Mouse (Mus musculus) urinary bladder, postnatal 4 days (tissue): ENCODE results near the gene Rchy1.
A peak's percentile ranks its signal among the peaks of the same experiment; 100 is the strongest.

Experiments
- DNase-seq, 2 experiments: peaks; one replicate each; pipeline ENCODE4 v3.0.0; 2021 to 2022; ENCODE audit warnings: low spot score in 2 of 2

Rchy1 gene

DNA sequence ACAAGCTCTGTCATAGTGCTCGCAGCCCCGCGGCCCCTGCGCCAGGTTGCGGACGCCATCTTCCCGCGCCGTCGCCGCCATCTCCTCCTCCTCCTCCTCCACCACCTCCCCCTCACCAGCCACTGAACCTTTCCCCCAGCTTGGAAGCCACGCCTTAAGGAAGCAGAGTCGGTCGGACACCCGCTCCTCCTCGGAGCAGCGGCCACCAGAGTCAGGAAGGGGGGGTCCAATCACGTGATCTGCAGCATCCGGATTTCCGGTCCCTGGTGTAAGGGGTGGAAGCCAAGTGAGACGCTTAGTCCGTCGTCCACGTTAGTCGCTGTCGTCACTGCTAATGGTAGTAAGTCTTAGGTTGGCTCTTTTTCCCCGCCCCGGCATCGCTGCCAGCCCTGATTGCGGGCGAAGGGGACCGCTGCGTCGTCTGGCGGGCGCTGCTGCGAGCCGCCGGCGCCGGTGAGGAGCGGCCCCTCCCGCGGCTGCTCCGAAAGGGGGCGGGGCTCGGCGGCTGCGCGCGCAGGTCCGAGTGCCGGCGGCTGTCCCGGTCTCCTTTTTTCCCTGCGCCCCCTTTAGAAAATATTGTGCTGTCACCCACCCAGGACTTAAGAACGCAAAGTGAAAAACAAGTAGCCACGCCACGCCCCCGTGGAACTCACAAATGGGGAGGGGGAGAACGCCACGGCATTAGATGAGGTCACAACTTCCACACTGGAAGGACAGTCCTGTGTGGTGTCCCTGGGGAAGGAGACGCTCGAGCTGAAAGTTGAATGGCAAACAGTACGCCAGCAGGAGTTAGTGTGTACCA, at the start of gene Rchy1:
TSS of gene Rchy1 (minus strand) at position 430 of the 802 bp plus-strand sequence.
- DNase-seq, result peak; percentile 90 to 93

DNA sequence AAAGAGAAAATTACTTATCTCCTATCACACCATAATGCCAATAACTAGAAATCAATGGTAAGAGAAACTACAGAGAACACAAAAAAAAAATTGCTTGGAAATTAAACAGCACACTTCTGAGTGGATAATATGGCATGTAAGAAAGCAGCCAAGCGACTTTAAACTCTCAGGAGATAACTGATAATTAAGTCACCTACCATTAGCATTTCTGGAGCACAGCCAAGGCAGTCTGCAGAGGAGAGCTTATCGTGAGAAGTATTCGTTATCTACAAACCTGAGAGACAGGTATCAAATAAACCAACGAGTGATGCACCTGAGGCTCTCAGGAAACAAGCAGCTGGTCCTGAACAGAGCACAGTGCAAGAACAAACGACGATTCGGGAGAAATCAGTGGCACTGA, 48.9 kb upstream of the Rchy1 start:
- DNase-seq, result no peak

DNA sequence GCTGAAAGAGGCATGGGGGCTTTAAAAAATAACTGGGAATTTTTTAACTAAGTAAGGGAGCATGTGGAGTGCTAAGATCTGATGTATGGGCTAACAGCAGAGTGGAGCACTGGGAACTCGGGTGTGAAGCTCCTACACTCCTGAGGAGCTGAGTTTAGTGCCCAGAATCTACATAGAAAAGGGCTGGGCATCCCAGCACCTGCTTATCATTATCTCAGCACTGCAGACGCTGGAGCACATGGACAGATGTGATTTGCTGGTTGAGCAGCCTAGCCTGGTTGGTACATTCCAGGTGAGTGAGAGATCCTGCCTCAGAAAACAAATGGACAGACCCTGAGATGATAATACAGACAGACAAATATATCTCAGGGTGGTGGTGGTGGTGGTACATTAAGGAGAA, 47.0 kb upstream of the Rchy1 start:
- no peak for DNase-seq

DNA sequence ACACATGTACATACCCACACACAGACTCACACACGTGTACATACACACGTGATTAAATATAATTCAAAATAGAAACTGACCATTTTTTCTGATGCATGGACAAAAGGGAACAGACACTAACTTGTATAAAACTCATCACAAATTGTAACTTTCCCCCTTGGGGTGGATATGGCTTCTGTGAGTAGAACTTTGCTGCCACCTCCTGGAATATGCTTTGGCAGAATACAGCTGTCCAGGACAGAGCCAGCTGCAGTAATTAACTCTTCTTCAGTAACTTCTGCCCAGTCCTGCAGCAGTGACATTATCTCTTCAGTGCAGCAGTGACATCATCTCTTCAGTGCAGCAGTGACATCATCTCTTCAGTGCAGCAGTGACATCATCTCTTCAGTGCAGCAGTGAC, 40.1 kb upstream of the Rchy1 start:
- no peak for DNase-seq

DNA sequence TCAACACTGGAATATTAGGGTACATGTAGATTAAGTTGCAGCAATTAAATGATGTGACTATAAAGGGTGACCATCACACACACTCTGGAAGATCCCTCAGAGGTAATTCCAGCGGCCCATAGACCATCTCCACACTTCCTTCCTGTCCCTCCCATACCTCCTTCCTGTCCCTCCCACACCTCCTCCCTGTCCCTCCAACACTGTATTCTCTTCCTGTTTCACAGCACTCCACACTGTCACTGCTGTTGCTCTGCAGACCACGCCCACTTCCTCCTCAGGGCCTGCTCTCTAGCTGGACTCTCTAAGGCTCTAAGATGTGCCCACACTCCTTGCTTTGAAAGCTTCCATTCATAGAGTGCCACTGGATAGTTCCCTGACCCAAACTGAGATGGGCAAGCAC, 37.9 kb upstream of the Rchy1 start:
- DNase-seq, result no peak

DNA sequence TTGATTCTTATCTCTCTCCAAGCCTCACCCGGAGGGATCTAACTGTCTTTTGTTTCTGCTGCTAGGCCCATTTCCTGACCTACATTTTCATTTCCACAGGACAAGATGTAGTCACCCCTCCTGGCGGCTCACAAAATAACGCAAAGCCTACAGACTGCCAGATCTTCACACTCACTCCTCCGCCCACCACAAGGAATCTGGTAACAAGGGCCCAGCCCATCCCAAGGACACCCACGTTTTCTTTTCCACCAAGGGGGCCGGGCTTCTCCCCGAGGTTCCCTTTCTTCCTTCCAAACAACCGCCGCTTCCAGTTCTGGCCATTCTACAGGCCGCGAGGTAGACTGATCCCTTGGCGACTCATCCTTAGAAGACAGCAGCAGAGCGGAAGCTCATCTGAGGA, 31.7 kb upstream of the Rchy1 start:
- no peak for DNase-seq

DNA sequence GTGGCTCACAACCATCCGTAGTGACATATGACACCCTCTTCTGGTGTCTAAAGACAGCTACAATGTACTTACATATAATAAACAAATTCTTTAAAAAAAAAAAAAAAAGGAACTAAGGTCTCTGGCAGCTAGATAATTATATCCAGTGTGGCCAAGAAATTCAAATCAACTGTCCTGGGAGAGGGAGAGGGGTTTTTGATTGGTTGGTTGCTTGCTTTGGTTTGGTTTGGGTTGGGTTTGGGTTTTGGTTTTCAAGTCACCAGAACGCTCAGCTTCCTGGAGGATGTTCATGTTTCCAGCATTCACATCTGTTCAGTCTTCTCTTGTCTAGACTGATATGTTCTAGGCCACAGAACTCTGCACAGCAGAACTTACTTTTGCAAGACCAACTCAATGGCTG, 30.2 kb upstream of the Rchy1 start:
- no peak for DNase-seq

DNA sequence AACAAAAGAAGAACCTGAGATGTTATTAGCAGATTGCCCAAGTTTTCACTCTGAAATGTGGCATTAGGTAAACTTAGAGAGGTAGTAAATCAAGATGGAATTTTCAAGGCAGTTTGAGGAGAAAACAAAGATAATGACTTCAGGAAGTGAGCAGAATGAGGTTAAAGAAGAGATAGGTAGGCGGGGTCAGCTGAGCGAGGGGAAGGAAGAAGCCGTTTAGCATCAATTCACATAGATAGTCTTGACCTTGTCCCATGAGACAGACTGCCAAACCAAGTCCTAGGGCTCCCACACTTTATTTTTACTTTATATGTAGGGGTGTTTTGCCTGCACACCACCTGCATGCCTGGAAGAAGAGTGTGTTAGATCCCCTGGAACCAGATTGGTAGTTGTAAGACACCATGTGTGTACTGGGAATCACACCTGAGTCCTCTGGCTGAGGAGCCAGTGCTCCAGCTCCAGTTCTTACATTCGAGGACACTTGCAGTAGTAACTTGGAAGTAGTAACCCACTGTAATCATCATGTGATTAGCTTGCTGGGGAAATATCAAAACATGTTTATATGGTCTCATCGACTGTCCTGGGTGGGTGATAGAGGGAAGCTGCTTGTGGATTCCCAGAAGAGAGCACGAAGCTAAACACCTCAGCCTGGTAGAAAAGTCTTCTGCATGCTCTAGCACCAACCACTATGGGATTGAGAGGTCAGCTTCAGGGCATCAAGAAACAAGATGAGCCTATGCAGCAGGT, 28.5 kb upstream of the Rchy1 start:
- no peak for DNase-seq

DNA sequence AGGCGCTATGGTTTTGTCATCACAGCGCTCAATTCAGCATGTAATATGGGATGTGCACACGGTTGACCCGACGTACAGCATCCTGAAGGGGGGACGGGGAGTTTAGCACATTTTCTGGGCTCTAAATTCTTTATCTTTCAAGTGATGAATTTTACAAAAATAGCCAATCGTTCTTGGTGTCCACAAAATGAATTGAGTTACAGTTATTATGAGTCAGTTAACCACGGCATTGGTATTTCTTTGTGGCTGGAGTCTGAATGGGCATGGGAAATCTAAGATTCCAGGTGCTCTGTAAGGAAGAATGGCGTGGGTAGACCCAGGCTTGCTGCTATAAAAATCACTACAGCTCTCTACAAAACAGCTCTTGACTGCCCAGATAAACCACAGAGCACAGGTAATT, 26.4 kb upstream of the Rchy1 start:
- no peak for DNase-seq

DNA sequence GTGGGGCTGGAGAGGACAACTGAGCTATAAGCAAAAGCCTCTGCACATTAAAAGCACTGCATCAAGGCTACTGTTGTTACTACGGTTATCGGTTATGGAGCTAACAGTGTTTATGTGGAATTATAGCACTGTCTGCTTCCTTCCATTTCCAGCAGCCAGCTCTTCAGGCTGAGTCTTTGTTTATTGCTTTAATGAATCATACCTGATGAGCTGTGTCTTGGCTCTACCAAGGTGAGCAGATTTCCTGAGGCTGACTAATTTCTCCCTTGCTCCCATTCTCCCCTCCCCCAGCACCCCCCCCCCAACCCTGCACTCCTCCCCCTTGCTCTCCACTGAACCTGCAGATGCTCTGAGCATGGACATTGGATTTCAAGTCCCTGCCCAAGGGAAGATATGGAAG, 24.9 kb upstream of the Rchy1 start:
- DNase-seq, result no peak

DNA sequence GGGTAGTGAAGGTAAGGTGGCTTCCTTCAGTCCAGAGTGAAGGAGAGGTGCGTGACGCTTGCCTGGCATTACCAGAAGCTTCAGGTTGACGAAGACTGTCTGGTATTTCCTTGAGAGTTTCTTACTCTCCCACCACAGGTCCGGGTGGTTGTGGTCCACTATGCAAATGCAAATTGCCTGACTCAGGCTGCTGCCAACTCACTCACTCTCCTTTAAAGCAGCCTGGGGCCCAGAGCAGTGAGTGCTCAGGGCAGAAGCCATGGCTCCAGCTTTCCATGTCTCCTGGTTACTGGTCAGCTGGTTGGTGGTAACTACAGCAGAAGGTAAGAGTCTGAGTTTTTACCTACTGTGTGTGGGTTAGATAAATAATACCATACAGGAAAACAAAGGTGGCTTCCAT, 24.4 kb upstream of the Rchy1 start, which contains the start of gene Odaph:
TSS of gene Odaph (plus strand) at position 240 of the 400 bp plus-strand sequence.
- DNase-seq, result no peak

DNA sequence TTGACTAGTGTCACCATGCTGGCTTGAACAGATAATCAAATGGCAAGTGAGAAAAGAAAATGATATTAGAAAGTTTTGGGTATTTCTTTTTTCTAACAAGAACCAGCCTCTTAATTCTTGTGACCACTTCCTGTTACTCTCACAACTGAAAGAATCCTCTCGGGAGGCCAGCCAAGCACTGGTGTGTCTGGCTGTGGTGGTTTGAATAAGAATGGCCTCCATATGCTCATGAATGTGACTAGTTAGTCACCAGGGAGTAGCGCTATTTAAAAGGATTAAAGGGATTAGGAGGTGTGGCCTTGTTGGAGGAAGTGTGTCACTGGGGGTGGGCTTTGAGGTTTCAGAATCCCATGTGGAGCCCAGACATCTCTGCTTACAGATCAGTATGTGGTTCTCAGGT, 22.9 kb upstream of the Rchy1 start:
- DNase-seq, result no peak

DNA sequence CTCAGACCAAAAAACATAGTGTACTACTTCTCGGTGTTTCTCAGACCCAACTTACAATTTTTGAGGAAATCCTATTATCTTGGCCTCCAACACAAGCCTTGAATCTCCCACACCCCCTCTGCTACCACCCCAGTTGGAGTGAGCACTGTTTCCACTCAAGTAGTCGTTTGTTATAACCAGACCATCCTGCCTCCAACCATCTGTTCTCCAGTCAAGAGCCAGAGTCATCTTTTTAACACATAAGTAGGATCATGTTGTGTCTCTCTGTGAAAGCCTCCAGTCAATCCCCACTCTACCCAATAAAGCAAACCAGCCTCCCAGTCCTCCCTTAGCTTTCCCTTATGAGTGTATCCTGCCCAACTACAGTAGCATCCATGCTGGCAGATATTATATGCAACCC, 20.6 kb upstream of the Rchy1 start:
- DNase-seq, result no peak

DNA sequence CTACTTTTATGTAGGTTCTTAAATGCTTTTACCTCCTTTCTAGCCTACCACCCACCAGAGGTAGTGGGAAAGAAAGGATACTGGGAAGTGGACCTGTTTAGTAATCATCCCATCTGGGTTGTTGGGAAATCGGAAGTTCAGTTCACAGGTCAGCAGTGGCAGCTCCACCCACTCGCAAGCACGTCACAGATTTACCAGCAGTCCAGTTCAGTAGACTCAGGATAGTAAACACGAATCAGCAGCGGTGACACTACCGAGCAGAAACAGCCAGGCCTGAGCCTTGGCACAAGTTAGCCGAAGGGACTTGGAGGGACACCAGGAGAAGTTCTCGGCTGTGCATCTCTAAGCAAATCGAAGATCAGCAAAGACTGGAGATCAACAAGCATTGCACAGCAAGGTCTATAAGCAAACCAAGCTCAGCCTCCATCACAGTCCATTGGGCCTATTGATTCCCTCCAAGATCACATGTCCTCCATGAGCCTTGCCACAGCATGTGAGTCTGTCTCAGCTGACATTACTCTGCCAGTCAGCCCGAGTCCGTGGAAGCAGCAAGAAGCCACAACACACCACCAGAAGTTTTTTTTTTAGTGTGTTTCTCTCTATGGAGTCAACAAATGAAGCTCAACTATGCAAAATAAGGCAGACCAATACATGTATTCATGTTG, 18.4 kb upstream of the Rchy1 start:
- no peak for DNase-seq

DNA sequence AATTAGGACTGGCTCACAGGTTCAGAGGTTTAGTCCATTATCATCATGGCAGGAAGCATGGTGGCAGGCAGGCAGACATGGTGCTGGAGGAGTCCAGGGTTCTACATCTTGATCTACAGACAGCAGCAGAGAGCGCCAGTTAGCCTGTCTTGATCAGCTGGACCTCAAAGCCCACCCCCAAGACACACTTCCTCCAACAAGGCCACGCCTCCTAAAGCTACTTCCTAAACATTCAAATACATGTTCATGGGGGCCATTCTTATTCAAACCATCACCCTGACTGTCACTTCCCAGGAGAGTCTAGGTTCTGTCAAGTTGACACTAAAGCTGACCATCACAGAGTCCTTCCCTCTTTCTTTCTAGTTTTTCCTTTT, 14.5 kb upstream of the Rchy1 start:
- DNase-seq, result no peak

DNA sequence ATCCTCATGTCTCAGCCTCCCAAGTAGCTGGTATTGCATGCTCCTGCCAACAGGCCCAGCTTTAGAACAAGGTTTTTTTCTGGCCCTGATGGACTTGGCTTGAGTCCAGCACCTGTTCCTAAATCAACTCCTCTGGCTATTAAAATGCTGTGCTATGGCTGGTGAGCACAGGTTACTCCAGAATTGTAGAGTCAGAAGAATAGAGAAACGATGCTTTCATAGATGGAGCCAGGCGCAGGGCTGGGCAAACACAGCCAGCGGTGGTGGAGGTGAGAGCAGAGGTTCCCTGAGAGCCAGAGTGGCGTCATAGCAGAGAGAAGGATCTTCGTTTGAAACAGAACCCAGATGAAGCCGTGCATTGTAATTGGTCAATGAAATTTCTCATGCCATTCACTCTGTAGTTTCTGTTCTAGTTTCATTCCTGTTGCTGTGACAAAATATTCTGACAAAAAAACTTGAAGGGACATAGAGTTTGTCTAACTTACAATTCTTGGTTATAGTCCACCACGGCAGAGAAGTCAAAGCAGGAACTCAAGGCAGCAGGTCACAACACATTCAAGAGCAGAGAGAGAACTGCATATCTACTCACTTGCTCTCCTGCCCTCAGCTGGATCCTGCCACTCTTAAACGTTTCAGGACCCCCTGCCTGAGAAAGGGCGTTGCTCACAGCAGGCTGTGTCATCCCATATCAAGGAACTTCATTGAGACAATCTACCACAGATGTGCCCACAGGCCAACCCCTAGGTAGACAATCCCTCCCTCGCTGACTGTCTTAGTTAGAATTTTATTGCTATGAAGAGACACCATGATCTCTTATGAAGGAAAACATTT, 13.9 kb upstream of the Rchy1 start:
- DNase-seq, result no peak

DNA sequence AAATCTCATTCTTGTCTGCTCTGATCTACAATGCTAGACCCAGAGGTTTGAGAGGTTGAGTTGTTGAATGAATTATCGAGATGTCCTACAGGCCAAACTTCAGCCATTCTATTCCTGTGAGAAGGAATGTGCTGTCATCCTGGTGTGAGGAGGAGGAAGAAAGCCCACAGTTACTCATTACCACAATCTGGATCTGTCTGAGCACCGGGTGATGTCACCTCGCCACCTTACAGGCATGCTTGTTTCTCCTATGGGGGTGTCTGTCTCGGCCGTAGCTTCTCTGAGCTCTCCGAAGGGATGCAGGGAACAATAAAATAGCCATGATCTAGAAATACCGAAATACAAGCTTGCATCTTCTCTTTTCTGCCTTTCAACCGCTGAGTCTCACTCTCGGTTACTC, 12.9 kb upstream of the Rchy1 start:
- no peak for DNase-seq

DNA sequence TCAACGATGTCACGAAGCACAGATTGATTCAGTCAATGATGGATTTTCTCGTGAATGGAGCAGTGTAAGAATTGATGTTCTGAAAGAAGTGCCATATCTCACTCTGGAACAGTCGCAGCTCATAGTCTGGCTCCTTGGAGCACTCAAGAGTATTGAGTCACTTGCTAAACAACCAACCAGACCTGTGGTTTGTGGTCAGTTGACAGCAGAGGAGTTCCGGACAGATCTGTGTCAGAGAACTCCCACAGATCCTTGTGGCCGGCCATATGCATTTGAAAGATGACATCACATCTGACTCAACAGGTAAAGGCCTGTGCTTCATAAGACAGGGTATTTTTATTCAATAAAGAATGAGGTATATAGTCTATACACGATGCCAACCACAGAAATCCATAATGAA, 11.1 kb upstream of the Rchy1 start:
- DNase-seq, result no peak

DNA sequence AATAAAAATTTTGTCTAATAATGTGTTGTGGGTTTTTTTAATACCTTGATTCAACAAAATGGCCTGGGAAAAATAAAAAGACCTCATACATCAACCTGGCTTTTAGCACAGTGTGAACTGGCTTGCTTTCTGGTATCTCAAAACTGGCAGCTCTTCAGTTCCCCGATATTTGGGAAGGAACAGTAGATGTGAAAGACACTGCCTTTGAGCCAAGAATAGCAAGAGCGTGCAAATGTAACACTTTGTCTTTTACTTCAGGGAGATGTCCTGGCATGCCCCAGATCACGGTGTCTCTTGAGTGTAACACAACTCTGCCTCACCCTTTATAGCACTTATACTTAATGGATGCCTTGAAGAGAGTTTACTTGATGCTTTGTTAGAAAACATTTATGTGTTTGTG, 9.2 kb upstream of the Rchy1 start:
- DNase-seq, result no peak

DNA sequence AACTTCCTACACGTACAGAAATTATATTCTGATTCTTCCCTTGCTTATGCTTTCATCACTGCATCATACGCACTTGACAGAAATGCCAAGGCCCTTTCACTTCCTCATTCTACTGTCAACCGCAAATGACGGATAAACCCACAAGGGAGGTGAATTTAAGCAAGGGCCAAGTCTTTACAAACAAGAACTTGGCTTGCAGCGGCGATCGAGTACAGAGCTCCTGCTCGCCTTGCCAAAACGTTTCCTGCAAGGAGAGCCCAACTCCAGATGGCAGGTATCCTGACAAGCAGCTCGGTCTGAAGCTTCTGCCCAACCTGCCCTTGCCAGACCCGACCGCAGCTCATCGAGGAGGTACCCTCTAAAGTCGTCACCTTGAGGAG, 619 bp downstream of the Rchy1 start:
- peak in 1 of 2 experiments; percentile 62 for DNase-seq

DNA sequence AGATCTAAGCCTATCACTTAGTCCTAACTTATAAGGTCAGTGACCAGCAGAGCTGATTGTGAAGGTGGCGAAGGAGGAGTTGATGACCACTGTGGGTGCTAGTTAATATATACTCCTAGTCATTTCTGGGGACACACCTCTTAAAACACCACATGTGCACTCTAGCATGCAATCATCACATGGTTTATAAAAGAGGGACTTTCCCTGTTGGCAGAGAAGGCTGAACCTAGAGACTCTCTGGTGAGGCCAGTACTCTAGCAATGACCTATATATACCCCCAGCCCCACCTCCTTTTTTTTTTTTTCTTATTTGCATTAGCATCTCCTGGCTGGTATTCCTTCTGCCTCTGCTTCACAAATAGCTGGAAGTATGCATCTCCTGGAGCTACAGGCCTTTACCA, 1.5 kb downstream of the Rchy1 start:
- DNase-seq, result no peak
